26 mouse cellular contexts compared by ENCODE assay signal in the genomic region with DNA sequence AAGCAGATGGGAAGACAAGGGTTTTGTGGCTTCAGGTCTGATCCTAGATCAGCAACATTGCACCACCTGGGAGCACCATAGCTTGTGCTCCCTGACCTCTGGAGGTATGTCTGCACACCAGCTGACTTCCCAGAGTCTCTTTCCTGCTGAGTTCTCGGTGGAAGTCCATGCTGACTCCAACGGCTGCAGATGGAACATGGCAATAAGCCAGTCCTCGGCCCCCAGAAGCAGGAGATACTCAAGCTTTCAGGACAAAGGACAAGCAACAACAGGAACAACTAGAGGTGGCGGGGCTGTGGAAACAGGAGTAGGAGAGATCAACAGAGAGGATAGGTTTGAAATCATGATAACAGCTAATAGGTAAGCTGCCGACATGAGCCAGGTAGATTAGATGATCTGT. TPM values are rescaled to one million over a fixed set of nuclear protein-coding genes. Genes with fewer than 3 reads are reported as not detected.
DNase-seq lines count a peak whose midpoint lies in the region; ATAC-seq and TF ChIP-seq lines count a peak whose summit lies in the region.
"Had no signal": no experiment of that assay in that cellular context is flagged by ENCODE, and none has a peak within 500 bp of the region (broad histone marks: within the 10 kb centered on the region; RNA-seq: fewer than 3 reads in every experiment).

No protein-coding gene starts in this region.

- no peaks in the 10 kb centered on the region for H3K9me3 ChIP-seq in kidney, postnatal 0 days (replicated peaks; ENCODE audit: low read length)
- H3K9me3 ChIP-seq: embryonic facial prominence, embryonic 10.5 days; embryonic facial prominence, embryonic 13.5 days; forebrain, embryonic 12.5 days; forebrain, embryonic 15.5 days; heart, embryonic 10.5 days; heart, embryonic 13.5 days had no signal

- H3K4me1 ChIP-seq in kidney, postnatal 0 days (replicated peaks; ENCODE audit: insufficient read depth, low read length), result no peaks in the 10 kb centered on the region
- H3K4me1 ChIP-seq: embryonic facial prominence, embryonic 10.5 days; forebrain, embryonic 12.5 days; forebrain, embryonic 15.5 days; heart, embryonic 10.5 days; heart, embryonic 13.5 days had no signal

- ATAC-seq in kidney, postnatal 0 days (replicated peaks; ENCODE audit: low FRiP score, low read depth), result 0 out of 2 replicates have a peak, but pooled peaks have one; percentile 48
- ATAC-seq: CD4-positive, CD25-positive, alpha-beta regulatory T cell, adult 4 months; forebrain, embryonic 15.5 days had no signal

- H3K27ac ChIP-seq in kidney, postnatal 0 days, result no peak overlapping the region
- H3K27ac ChIP-seq: embryonic facial prominence, embryonic 10.5 days; embryonic facial prominence, embryonic 13.5 days; forebrain, embryonic 12.5 days; forebrain, embryonic 15.5 days; heart, adult 2 months; heart, embryonic 10.5 days; heart, embryonic 13.5 days; hindbrain, embryonic 14.5 days had no signal

- no peak overlapping the region for H3K4me3 ChIP-seq in kidney, postnatal 0 days (replicated peaks; ENCODE audit: low read depth, low read length)
- H3K4me3 ChIP-seq: embryonic facial prominence, embryonic 10.5 days; embryonic facial prominence, embryonic 13.5 days; erythroblast, embryonic 14.5 days; forebrain, embryonic 12.5 days; forebrain, embryonic 15.5 days; heart, adult 2 months; heart, embryonic 10.5 days; heart, embryonic 13.5 days had no signal

- H3K9ac ChIP-seq in kidney, postnatal 0 days (ENCODE audit: low read depth, low read length), result no peak overlapping the region
- H3K9ac ChIP-seq: embryonic facial prominence, embryonic 13.5 days; forebrain, embryonic 12.5 days; forebrain, embryonic 15.5 days; heart, embryonic 13.5 days; hindbrain, embryonic 14.5 days had no signal

- 56% methylated on average over 5 of the region's 5 CpGs for WGBS in kidney, postnatal 0 days

- no peak overlapping the region for H3K4me2 ChIP-seq in kidney, postnatal 0 days (ENCODE audit: low read length)
- H3K4me2 ChIP-seq: embryonic facial prominence, embryonic 13.5 days; forebrain, embryonic 12.5 days; forebrain, embryonic 15.5 days; heart, embryonic 13.5 days; hindbrain, embryonic 14.5 days had no signal

- DNase-seq in kidney, postnatal 0 days (ENCODE audit: low spot score), result no peak
- no peak for DNase-seq in kidney, adult 8-10 months
- DNase-seq in kidney, postnatal 25 days, result peak; percentile 26 to 60
- no peak for DNase-seq in kidney, adult 18-20 months
- peak; percentile 30 for DNase-seq in yolk sac, embryonic 10.5 days (ENCODE audit: low spot score)
- DNase-seq in adrenal gland, postnatal 14 days, result no peak
- DNase-seq: adrenal gland, adult 2 months; adrenal gland, postnatal 25 days; cerebellum, adult 11-12 months; cerebellum, adult 8-10 months; cerebellum, postnatal 36 days; embryo, embryonic 11 days; gastrocnemius, postnatal 25 days; heart, adult 2 months; heart, postnatal 14 days; heart, postnatal 4 days had no signal

- no peak for TF ChIP-seq CTCF in kidney, postnatal 0 days (IDR thresholded peaks at IDR 0.05; ENCODE audit: low read depth)

- H3K36me3 ChIP-seq in kidney, postnatal 0 days (ENCODE audit: insufficient read depth, low read length), result no peaks in the 10 kb centered on the region
- H3K36me3 ChIP-seq: embryonic facial prominence, embryonic 10.5 days; forebrain, embryonic 12.5 days; forebrain, embryonic 15.5 days; heart, embryonic 10.5 days had no signal

- H3K27me3 ChIP-seq in kidney, postnatal 0 days (ENCODE audit: insufficient read depth, low read length), result no peaks in the 10 kb centered on the region
- H3K27me3 ChIP-seq: embryonic facial prominence, embryonic 13.5 days; forebrain, embryonic 12.5 days; forebrain, embryonic 15.5 days; heart, embryonic 13.5 days had no signal

RNA-seq across cellular contexts. Expression of gene Fbln5, which starts 17.1 kb away (rescaled TPM):
- polyA plus RNA-seq in kidney, postnatal 0 days (2015; fragmentation: Nextera tagmentation; extraction: Ambion mirVana), result 162 and 187 TPM in 2 replicates
- 57.7 and 60.3 TPM in 2 replicates for total RNA-seq in adrenal gland, postnatal 14 days (2021)
- total RNA-seq: MEL had no signal
- polyA plus RNA-seq: CD4-positive, CD25-positive, alpha-beta regulatory T cell, adult 4 months; erythroblast, embryonic 14.5 days had no signal

Comparison
In these comparisons a context has a peak if more than half of its experiments do, and no peak if none do; other contexts are left out.
1. DNase-seq: peak in kidney, postnatal 25 days (2 of 2) and yolk sac, embryonic 10.5 days (single experiment); none in kidney, postnatal 0 days (single experiment), kidney, adult 8-10 months (0 of 2), kidney, adult 18-20 months (single experiment) and adrenal gland, postnatal 14 days (single experiment).